In the genomic region with DNA sequence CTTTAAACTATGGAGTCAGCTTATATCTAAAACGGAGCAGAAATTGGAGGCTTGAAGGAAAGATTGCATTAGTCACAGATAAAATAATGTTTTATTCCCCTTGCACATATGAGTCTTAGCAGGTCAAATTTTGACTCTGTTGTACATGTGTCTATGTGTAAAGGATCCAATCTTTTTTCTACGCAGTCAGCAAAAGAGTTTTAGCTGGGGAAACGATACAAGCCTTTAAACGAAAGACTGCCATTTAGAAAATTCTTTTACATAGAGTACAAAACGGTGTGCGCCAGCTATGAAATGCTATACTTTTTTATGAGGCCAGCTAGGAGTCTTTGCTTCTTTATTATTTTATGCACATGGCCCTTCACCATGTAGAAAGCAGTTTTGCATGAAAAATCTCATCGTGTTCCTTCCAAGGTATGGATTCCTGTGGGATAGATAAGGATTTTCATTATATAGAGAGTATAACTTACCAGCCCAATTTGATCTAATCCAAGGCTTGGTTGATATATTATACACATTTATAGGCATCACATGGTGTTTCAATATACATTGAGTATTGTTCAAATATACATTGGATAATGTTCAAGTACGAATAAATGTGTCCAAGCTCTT, we compare ENCODE assay signal across 29 mouse cellular contexts.
"Had no signal": no experiment of that assay in that cellular context is flagged by ENCODE, and none has a peak within 500 bp of the region (broad histone marks: within the 10 kb centered on the region; RNA-seq: fewer than 3 reads in every experiment).

No protein-coding gene starts in this region.

- H3K4me2 ChIP-seq: limb, embryonic 12.5 days; liver, embryonic 11.5 days; liver, embryonic 12.5 days; liver, embryonic 13.5 days; liver, embryonic 15.5 days; lung, embryonic 14.5 days; lung, embryonic 15.5 days; midbrain, embryonic 11.5 days; midbrain, embryonic 12.5 days; midbrain, embryonic 13.5 days; midbrain, embryonic 15.5 days; neural tube, embryonic 12.5 days had no signal

- H3K36me3 ChIP-seq: limb, embryonic 12.5 days; liver, embryonic 12.5 days; liver, embryonic 13.5 days; liver, embryonic 15.5 days; lung, embryonic 15.5 days; midbrain, embryonic 10.5 days; midbrain, embryonic 12.5 days; midbrain, embryonic 13.5 days; midbrain, embryonic 15.5 days; neural tube, embryonic 12.5 days had no signal

- DNase-seq: left cerebral cortex, postnatal 4 days; liver; liver, embryonic 13.5 days; liver, postnatal 0 days; lung, adult 18-20 months; lung, embryonic 14.5 days; lung, postnatal 10 days; lung, postnatal 14 days; lung, postnatal 36 days; lung, postnatal 4 days; midbrain, embryonic 14.5 days had no signal

- H3K27ac ChIP-seq: left cerebral cortex, adult 2 months; limb, embryonic 12.5 days; liver, embryonic 12.5 days; liver, embryonic 13.5 days; liver, embryonic 14.5 days; liver, embryonic 15.5 days; lung, embryonic 15.5 days; macrophage; midbrain, embryonic 10.5 days; midbrain, embryonic 12.5 days; midbrain, embryonic 13.5 days; midbrain, embryonic 15.5 days; neural tube, embryonic 12.5 days had no signal

- H3K9me3 ChIP-seq: limb, embryonic 12.5 days; liver, embryonic 13.5 days; liver, embryonic 15.5 days; lung, embryonic 15.5 days; midbrain, embryonic 10.5 days; midbrain, embryonic 12.5 days; midbrain, embryonic 13.5 days; midbrain, embryonic 15.5 days; neural tube, embryonic 12.5 days had no signal

- H3K4me3 ChIP-seq: left cerebral cortex, adult 2 months; limb, embryonic 12.5 days; liver, embryonic 12.5 days; liver, embryonic 13.5 days; liver, embryonic 15.5 days; lung, embryonic 15.5 days; megakaryocyte, embryonic 14.5 days; midbrain, embryonic 10.5 days; midbrain, embryonic 12.5 days; midbrain, embryonic 13.5 days; midbrain, embryonic 15.5 days; myocyte; neural tube, embryonic 12.5 days had no signal

- H3K4me1 ChIP-seq: limb, embryonic 12.5 days; liver, embryonic 13.5 days; midbrain, embryonic 10.5 days; midbrain, embryonic 12.5 days; midbrain, embryonic 13.5 days; midbrain, embryonic 15.5 days; neural tube, embryonic 12.5 days had no signal

- H3K9ac ChIP-seq: limb, embryonic 12.5 days; liver, embryonic 12.5 days; liver, embryonic 13.5 days; liver, embryonic 14.5 days; liver, embryonic 15.5 days; liver, postnatal 0 days; lung, embryonic 14.5 days; lung, embryonic 15.5 days; midbrain, embryonic 12.5 days; midbrain, embryonic 13.5 days; midbrain, embryonic 15.5 days; neural tube, embryonic 12.5 days had no signal

- ATAC-seq: liver, embryonic 12.5 days; liver, postnatal 0 days; lung, postnatal 0 days; midbrain, embryonic 13.5 days; midbrain, embryonic 15.5 days; midbrain, embryonic 16.5 days had no signal

- H3K27me3 ChIP-seq: limb, embryonic 12.5 days; liver, embryonic 12.5 days; liver, embryonic 13.5 days; liver, embryonic 15.5 days; lung, embryonic 15.5 days; megakaryocyte, embryonic 14.5 days; midbrain, embryonic 12.5 days; midbrain, embryonic 13.5 days; midbrain, embryonic 15.5 days; neural tube, embryonic 12.5 days had no signal
